Mouse (Mus musculus): ENCODE measurements around the gene Rpa1. TPM values are rescaled to one million over a fixed set of nuclear protein-coding genes. Genes with fewer than 3 reads are reported as not detected.

Rpa1 gene
- total and polyA plus RNA-seq, 2 experiments from 2014 or later = 62.9 to 118 TPM

DNA sequence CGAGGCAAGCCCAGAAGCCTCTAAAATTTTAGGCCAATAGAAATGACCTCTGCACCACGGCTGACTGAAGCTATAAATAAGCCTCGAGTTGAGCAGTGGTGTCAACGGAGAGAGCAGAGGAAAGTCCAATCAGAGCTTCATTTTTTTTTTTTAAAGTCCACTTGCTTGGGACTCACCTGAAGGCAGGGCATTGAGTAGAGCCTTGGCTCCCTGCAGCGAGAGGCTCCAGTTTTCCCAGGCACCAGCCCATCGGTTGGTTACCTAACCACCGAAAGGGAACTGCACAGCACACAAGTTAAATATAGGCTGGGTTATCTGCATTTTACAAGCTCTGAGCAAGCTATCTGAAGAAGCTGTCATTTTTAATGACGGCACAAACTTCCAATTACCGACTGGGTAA lies 53.3 kb downstream of the Rpa1 start:
- WGBS = 22% methylated on average over 9 of the region's 9 CpGs
- H3K4me2 ChIP-seq (ENCODE audit: low read depth, low read length) = peak overlapping the region; percentile 20; the same call in 1 of the 2 replicates
- DNase-seq (ENCODE audit: low spot score) (peak; percentile 67), ATAC-seq (ENCODE audit: insufficient read depth, low read depth) (peak; percentile 49)
- no peak overlapping the region for H3K4me3 ChIP-seq (ENCODE audit: low read depth, low read length)
- peak overlapping the region; percentile 88 for H3K27ac ChIP-seq (ENCODE audit: low read depth)
- TF ChIP-seq CTCF (IDR thresholded peaks at IDR 0.05; ENCODE audit: low read depth) (no peak), EP300 (IDR thresholded peaks at IDR 0.05; ENCODE audit: low read depth) (peak; percentile 69; the same call in 1 of the 2 replicates)
- H3K36me3 ChIP-seq (replicated peaks; ENCODE audit: control insufficient read depth, insufficient read depth, low read length) = peaks cover 4% of the 10 kb centered on the region
- H3K9me3 ChIP-seq (replicated peaks; ENCODE audit: control insufficient read depth, low read length) = no peaks in the 10 kb centered on the region
- H3K9ac ChIP-seq (replicated peaks; ENCODE audit: low read depth, low read length) = no peak overlapping the region; the same call in 1 of the 2 replicates
- H3K27me3 ChIP-seq (ENCODE audit: control insufficient read depth, insufficient read depth, low read length) = no peaks in the 10 kb centered on the region
- H3K4me1 ChIP-seq (ENCODE audit: control insufficient read depth, insufficient read depth) = peaks cover 55% of the 10 kb centered on the region

DNA sequence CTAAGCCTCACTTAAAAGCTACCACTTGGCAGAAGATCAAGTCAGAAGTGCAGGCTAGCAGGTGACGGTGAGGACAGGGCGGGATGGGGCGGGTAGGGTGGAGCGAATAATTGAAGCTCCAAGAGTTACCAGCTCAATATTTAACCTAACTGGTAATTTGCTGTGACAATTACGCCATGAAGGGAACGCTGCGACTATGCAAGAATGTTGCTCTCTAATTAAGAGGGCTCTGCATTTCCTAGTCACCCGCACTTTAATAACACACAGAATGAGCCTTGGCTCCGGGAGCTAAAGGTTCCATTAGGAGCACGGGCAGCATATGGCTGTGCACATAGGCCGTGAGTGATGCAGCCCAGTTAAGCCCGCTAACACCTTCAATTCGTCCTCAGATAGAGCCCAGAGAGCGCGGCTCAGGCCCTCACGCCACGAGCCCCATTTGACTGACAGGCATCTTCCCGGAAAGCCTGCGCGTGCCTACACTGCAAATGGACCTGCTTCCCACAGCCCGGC lies 54.2 kb downstream of the Rpa1 start:
- Histone ChIP-seq H3K36me3 (replicated peaks; ENCODE audit: control insufficient read depth, insufficient read depth, low read length) (no peaks in the 10 kb centered on the region), H3K4me1 (ENCODE audit: control insufficient read depth, insufficient read depth) (peaks cover 58% of the 10 kb centered on the region), H3K9ac (replicated peaks; ENCODE audit: low read depth, low read length) (no peak overlapping the region), H3K27me3 (ENCODE audit: control insufficient read depth, insufficient read depth, low read length) (no peaks in the 10 kb centered on the region), H3K4me3 (ENCODE audit: low read depth, low read length) (no peak overlapping the region), H3K4me2 (ENCODE audit: low read depth, low read length) (peak overlapping the region; percentile 24; the same call in 1 of the 2 replicates), H3K27ac (ENCODE audit: low read depth) (peak overlapping the region; percentile 88), H3K9me3 (replicated peaks; ENCODE audit: control insufficient read depth, low read length) (no peaks in the 10 kb centered on the region)
- WGBS = 30% methylated on average over 21 of the region's 21 CpGs
- no peak for TF ChIP-seq EP300 (IDR thresholded peaks at IDR 0.05; ENCODE audit: low read depth)
- TF ChIP-seq CTCF (IDR thresholded peaks at IDR 0.05; ENCODE audit: low read depth) = no peak
- ATAC-seq (ENCODE audit: insufficient read depth, low read depth) = peak; percentile 25; the same call in 1 of the 2 replicates
- no peak for DNase-seq (ENCODE audit: low spot score)

DNA sequence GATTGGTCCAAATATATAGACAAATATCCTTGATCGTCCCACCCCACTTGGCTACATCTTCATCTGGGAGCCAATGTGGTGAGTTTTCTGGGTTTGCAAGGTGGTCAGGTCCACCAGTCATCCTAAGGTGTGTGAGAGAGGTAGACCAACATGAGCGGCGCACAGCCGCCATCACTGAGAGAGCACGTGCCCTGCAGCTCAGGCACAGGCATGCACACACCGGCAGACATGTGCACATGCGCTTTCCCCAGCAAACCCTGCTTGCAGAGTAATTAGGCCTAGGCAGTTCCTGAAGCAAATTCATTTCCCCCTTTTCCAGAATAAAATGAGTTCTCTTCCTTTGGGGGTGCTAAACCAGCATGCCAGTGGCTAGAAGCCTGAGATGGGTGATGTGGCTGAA lies 55.8 kb downstream of the Rpa1 start:
- H3K4me2 ChIP-seq (ENCODE audit: low read depth, low read length) = no peak overlapping the region
- H3K27ac ChIP-seq (ENCODE audit: low read depth) = no peak overlapping the region
- H3K27me3 ChIP-seq (ENCODE audit: control insufficient read depth, insufficient read depth, low read length) = no peaks in the 10 kb centered on the region
- H3K4me1 ChIP-seq (ENCODE audit: control insufficient read depth, insufficient read depth) = peaks cover 63% of the 10 kb centered on the region
- ATAC-seq (ENCODE audit: insufficient read depth, low read depth) (no peak), DNase-seq (ENCODE audit: low spot score) (no peak)
- 89% methylated on average over 7 of the region's 7 CpGs for WGBS
- no peaks in the 10 kb centered on the region for H3K36me3 ChIP-seq (replicated peaks; ENCODE audit: control insufficient read depth, insufficient read depth, low read length)
- no peaks in the 10 kb centered on the region for H3K9me3 ChIP-seq (replicated peaks; ENCODE audit: control insufficient read depth, low read length)
- no peak for TF ChIP-seq EP300 (IDR thresholded peaks at IDR 0.05; ENCODE audit: low read depth)
- no peak overlapping the region for H3K4me3 ChIP-seq (ENCODE audit: low read depth, low read length)
- H3K9ac ChIP-seq (replicated peaks; ENCODE audit: low read depth, low read length) = no peak overlapping the region

DNA sequence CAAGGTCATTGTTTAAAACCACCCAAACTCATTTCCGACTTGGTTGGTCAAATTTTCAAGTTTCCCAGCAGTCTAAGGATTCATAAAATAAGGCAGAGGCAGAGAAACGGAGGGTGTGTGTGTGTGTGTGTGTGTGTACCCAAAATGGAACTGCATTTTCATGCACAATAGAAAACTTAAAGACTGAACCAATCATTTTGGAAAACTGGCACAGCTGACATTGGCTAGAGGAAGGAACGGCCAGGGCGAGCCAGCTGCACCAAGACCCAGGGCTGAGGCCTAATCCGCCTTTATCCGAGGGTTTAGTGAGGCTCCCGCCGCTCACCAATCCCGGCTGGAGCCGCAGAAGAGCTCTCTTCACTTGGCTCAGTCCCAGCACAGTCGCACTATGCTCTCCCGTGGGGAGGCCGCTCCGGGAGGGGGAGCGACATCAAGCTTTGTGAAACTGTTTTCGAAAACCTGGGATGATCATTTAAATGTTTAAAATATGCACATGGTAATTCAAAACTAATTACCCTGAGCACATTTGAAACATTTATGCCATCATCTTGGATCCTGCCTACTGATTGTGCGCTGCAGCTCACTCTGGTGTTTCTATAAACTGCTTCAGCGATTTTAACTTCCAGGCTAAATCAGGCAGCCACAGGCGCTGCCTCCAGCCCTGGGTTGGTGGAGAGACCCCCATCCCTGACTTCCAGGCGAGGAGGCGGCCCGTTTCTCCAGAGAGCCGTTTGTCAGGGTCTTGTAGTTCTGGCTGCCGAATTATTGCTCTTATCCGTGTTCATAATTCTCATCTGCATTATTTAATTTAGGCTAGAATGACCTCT lies 56.5 kb downstream of the Rpa1 start:
- Histone ChIP-seq H3K4me1 (ENCODE audit: control insufficient read depth, insufficient read depth) (peaks cover 56% of the 10 kb centered on the region), H3K27ac (ENCODE audit: low read depth) (peak overlapping the region; percentile 63)
- DNase-seq (ENCODE audit: low spot score) = peak; percentile 40

DNA sequence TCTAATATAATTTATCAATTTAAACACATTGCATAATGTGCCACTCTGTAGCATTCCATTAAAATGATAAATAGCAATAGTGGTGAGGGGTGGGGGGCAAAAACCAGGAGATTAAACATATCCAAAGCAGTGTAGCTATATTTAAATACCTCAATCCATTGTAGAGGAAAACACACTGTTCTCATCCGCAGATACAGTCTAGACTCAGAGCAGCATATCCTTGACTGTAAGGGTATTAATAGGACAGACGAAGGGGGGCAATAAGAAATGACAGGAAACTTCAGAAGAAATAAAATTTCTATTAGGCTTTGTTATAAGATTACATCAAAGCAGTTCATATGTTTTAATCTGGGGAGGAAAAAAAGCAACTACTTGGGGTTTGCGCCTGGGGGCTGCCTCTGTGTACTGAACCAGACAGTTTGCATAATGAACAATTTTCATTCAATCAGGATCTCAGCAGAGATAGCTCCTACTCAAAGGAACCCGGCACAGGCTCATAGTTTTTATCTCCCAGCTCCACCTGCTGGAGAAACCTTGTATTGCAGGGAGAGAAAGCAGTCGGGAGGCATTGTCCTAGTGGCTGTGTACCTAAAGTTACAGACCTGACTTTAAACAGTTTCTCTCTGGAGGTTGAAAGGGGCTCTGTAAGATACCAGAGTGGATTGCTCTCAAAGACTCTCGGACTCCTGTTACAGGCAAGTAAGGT lies 57.4 kb downstream of the Rpa1 start:
- H3K4me3 ChIP-seq (ENCODE audit: low read depth, low read length) = no peak overlapping the region
- 0 out of 2 replicates have a peak overlapping the region, but pooled peaks have one; percentile 18 for H3K9ac ChIP-seq (replicated peaks; ENCODE audit: low read depth, low read length)
- DNase-seq (ENCODE audit: low spot score) (peak; percentile 75), ATAC-seq (ENCODE audit: insufficient read depth, low read depth) (peak; percentile 62)
- peak overlapping the region; percentile 63 for H3K27ac ChIP-seq (ENCODE audit: low read depth)
- peaks cover 48% of the 10 kb centered on the region; the same call in 1 of the 2 replicates for H3K4me1 ChIP-seq (ENCODE audit: control insufficient read depth, insufficient read depth)
- 12% methylated on average over 6 of the region's 6 CpGs for WGBS
- TF ChIP-seq EP300 (IDR thresholded peaks at IDR 0.05; ENCODE audit: low read depth) = no peak
- TF ChIP-seq CTCF (IDR thresholded peaks at IDR 0.05; ENCODE audit: low read depth) = peak; percentile 96
- H3K4me2 ChIP-seq (ENCODE audit: low read depth, low read length) = peak overlapping the region; percentile 44; the same call in 1 of the 2 replicates
- H3K36me3 ChIP-seq (replicated peaks; ENCODE audit: control insufficient read depth, insufficient read depth, low read length) = no peaks in the 10 kb centered on the region
- no peaks in the 10 kb centered on the region for H3K27me3 ChIP-seq (ENCODE audit: control insufficient read depth, insufficient read depth, low read length)
- no peaks in the 10 kb centered on the region for H3K9me3 ChIP-seq (replicated peaks; ENCODE audit: control insufficient read depth, low read length)

More for the DNA sequence above, 56.5 kb downstream of the Rpa1 start:
- WGBS = 24% methylated on average over 25 of the region's 25 CpGs
- Histone ChIP-seq H3K9me3 (replicated peaks; ENCODE audit: control insufficient read depth, low read length) (no peaks in the 10 kb centered on the region), H3K4me2 (ENCODE audit: low read depth, low read length) (peak overlapping the region; percentile 44), H3K4me3 (ENCODE audit: low read depth, low read length) (0 out of 2 replicates have a peak overlapping the region, but pooled peaks have one; percentile 4), H3K9ac (replicated peaks; ENCODE audit: low read depth, low read length) (0 out of 2 replicates have a peak overlapping the region, but pooled peaks have one; percentile 18), H3K36me3 (replicated peaks; ENCODE audit: control insufficient read depth, insufficient read depth, low read length) (no peaks in the 10 kb centered on the region), H3K27me3 (ENCODE audit: control insufficient read depth, insufficient read depth, low read length) (no peaks in the 10 kb centered on the region)
- peak; percentile 21; the same call in 1 of the 2 replicates for ATAC-seq (ENCODE audit: insufficient read depth, low read depth)
- TF ChIP-seq CTCF (IDR thresholded peaks at IDR 0.05; ENCODE audit: low read depth) = no peak
- no peak for TF ChIP-seq EP300 (IDR thresholded peaks at IDR 0.05; ENCODE audit: low read depth)
